Mouse (Mus musculus) hindbrain, embryonic 14.5 days (tissue): Measurements from ENCODE around the gene Rad21l. TPM values are rescaled to one million over a fixed set of nuclear protein-coding genes. Genes with fewer than 3 reads are reported as not detected.
A peak's percentile ranks its signal among the peaks of the same experiment; 100 is the strongest.

ENCODE experiments used
- ATAC-seq: fragments of 200-750 bp; cut with Nextera tagmentation; 2 replicates; pipeline ENCODE4 v1.8.0; 2017; ENCODE audit warnings: moderate number of reproducible peaks, mild to moderate bottlenecking, moderate TSS enrichment, moderate library complexity; ENCODE audit not compliant: low FRiP score
- DNase-seq: peaks from one replicate; pipeline ENCODE4 v3.0.0-alpha.2; 2015; ENCODE audit warnings: low spot score
- H3K27ac ChIP-seq: fragments of 300-500 bp; sonication (generic); 2 replicates; pipeline ENCODE4 v1.5.1; 2014; ENCODE audit warnings: mild to moderate bottlenecking, moderate library complexity
- H3K27me3 ChIP-seq: fragments of 300-500 bp; sonication (generic); 2 replicates; pipeline ENCODE4 v1.6.1; 2014; ENCODE audit warnings: mild to moderate bottlenecking, low read length, mixed read lengths; ENCODE audit not compliant: control insufficient read depth, insufficient read depth
- H3K36me3 ChIP-seq: fragments of 300-500 bp; sonication (generic); replicated peaks from 2 replicates; pipeline ENCODE4 v1.6.1; 2014; ENCODE audit not compliant: control insufficient read depth, insufficient read depth
- H3K4me1 ChIP-seq: fragments of 300-500 bp; sonication (generic); replicated peaks from 2 replicates; pipeline ENCODE4 v1.6.1; 2014; ENCODE audit warnings: antibody characterized with exemption, low read length, mixed read lengths; ENCODE audit not compliant: control insufficient read depth, insufficient read depth
- H3K4me2 ChIP-seq: fragments of 300-500 bp; sonication (generic); replicated peaks from 2 replicates; pipeline ENCODE4 v1.6.1; 2014; ENCODE audit warnings: mild to moderate bottlenecking, moderate library complexity
- H3K4me3 ChIP-seq: fragments of 300-500 bp; sonication (generic); replicated peaks from 2 replicates; pipeline ENCODE4 v1.5.1; 2014; ENCODE audit warnings: mild to moderate bottlenecking, low read length
- H3K9ac ChIP-seq: fragments of 300-500 bp; sonication (generic); 2 replicates; pipeline ENCODE4 v1.6.1; 2014
- H3K9me3 ChIP-seq: fragments of 300-500 bp; sonication (generic); 2 replicates; pipeline ENCODE4 v1.6.1; 2016; ENCODE audit warnings: low read length; ENCODE audit not compliant: control insufficient read depth
- WGBS: fragments of 180-500 bp; shearing (Covaris S2); extraction: QIAGEN DNeasy Blood & Tissue Kit; methylation state at CpG from one replicate; pipeline ENCODE4 v1.1.7; 2014; 5-methylcytosine and 5-hydroxymethylcytosine counted together
- polyA plus RNA-seq: library from polyadenylated mRNA; unstranded; fragments of >200 nt; fragmentation: Nextera tagmentation; extraction: Ambion mirVana; gene quantifications from 2 replicates; pipeline ENCODE4 v1.2.1, GENCODE M21; 2014

Rad21l gene
- polyA plus RNA-seq, 1 experiment from 2014 or later, result 0.35 TPM

DNA sequence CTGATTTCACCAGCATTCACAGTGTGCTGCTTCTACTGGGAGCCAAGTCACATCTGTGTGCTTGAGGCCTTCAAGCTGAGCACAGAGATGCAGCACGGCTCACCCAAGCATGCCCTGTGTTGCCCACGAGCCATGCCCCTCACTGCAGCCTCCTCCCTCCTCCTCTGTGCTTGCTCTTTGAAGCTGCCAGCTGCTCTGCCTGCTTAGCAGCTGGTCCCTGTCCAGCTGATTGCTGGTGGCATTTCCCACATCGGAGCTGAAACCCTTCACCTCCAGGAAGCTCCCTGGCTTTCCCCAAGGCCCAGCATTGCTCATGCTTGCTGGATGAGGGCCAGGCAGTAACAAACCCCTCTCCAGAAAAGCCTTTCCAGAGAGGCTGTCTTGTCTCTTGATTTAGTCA is 58.4 kb downstream of the Rad21l start:
- Histone ChIP-seq H3K27ac (peak overlapping the region; percentile 51; the same call in 1 of the 2 replicates), H3K36me3 (no peaks in the 10 kb centered on the region), H3K4me3 (no peak overlapping the region), H3K9me3 (no peaks in the 10 kb centered on the region), H3K9ac (no peak overlapping the region), H3K27me3 (no peaks in the 10 kb centered on the region), H3K4me2 (no peak overlapping the region), H3K4me1 (peaks cover 10% of the 10 kb centered on the region; the same call in 1 of the 2 replicates)
- ATAC-seq (0 out of 2 replicates have a peak, but pooled peaks have one; percentile 21), DNase-seq (peak; percentile 29)
- 13% methylated on average over 3 of the region's 3 CpGs for WGBS

- Histone ChIP-seq H3K27ac (no peak overlapping the region), H3K9ac (no peak overlapping the region), H3K4me3 (no peak overlapping the region), H3K36me3 (no peaks in the 10 kb centered on the region), H3K4me2 (no peak overlapping the region), H3K4me1 (peaks cover 24% of the 10 kb centered on the region), H3K27me3 (no peaks in the 10 kb centered on the region), H3K9me3 (no peaks in the 10 kb centered on the region)
- DNase-seq, result no peak
- WGBS, result 33% methylated on average over 1 of the region's 1 CpGs
- no peak for ATAC-seq
Observed at GRCm38 (mm10) chr2:151608435-151608834, 59.9 kb downstream of the Rad21l start.

- Histone ChIP-seq H3K27ac (peak overlapping the region; percentile 52; the same call in 1 of the 2 replicates), H3K27me3 (no peaks in the 10 kb centered on the region), H3K4me2 (no peak overlapping the region), H3K9me3 (no peaks in the 10 kb centered on the region), H3K4me1 (peaks cover 40% of the 10 kb centered on the region), H3K9ac (no peak overlapping the region), H3K4me3 (no peak overlapping the region), H3K36me3 (no peaks in the 10 kb centered on the region; the same call in 1 of the 2 replicates)
- 35% methylated on average over 11 of the region's 11 CpGs for WGBS
- ATAC-seq, result peak; percentile 65
- DNase-seq, result peak; percentile 55
Observed at GRCm38 (mm10) chr2:151605437-151605987, 62.8 kb downstream of the Rad21l start.

DNA sequence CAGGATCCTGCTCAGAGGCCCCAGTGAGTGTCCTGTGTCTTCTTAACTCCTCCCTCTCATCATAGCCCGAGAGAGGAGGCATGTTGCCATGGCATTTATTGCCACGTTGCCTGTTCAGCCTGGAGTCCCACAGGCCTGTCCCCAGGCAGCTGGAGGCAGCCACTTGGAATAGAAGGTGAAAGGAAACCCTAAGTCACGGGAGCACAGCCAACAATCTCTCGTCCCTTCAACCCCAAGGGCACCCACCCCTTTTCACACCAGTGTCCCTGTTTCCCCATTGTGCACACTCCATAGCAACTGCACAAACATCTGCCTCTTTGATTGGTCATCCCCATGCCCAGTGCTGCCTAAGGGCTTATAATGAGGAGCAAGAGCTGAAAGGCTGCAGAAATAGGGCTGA is 64.7 kb downstream of the Rad21l start:
- H3K4me1 ChIP-seq, result peaks cover 35% of the 10 kb centered on the region
- WGBS, result 7% methylated on average over 4 of the region's 4 CpGs

DNA sequence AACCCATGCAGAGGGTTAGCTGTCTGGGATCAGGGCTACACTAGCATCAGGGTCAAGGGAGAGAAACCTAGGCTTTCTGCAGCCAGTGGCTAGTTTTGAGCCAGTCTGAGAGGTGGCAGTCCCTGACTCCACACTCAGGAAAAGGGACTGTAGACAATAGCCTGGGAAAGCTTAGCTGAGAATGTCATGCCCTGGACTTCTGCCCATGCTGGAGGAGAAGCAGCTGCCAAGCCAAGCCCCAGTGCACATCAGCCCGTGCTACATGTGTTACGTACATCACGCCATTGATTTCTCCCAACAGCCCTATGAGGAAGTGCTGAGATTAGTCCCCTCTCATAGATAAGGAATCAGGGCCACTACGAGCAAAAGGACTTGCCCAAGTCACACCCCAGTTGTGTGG is 66.2 kb downstream of the Rad21l start:
- Histone ChIP-seq H3K9me3 (no peaks in the 10 kb centered on the region), H3K4me2 (no peak overlapping the region), H3K27me3 (no peaks in the 10 kb centered on the region), H3K4me1 (peaks cover 35% of the 10 kb centered on the region), H3K36me3 (peaks cover 11% of the 10 kb centered on the region), H3K27ac (no peak overlapping the region; the same call in 1 of the 2 replicates), H3K4me3 (no peak overlapping the region), H3K9ac (no peak overlapping the region)
- ATAC-seq (no peak), DNase-seq (no peak)
- WGBS, result 61% methylated on average over 4 of the region's 4 CpGs

More for the DNA sequence above, 64.7 kb downstream of the Rad21l start:
- H3K9ac ChIP-seq, result no peak overlapping the region
- DNase-seq (peak; percentile 67), ATAC-seq (peak; percentile 88)
- no peaks in the 10 kb centered on the region for H3K27me3 ChIP-seq
- H3K9me3 ChIP-seq, result no peaks in the 10 kb centered on the region
- H3K4me2 ChIP-seq, result no peak overlapping the region
- H3K4me3 ChIP-seq, result no peak overlapping the region
- peak overlapping the region; percentile 76 for H3K27ac ChIP-seq
- H3K36me3 ChIP-seq, result peaks cover 9% of the 10 kb centered on the region

DNA sequence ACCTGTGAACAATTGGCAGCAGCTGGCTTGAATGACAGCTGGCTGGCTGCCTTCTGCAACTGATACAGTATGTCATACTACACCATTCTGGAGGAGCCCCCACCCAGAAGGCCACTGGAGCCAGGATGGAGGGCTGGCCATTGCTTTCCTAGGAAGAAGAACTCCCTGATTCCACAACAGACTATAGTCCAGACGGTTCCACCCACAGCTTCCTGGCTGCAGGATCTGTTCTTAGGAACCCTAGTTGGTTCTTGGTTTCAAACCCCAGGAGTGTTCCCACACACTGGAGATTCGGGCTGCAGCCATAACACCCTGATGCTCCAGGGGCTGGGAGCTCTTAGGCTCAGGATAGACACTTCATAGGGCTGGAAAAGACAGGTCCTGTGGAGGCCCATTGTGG is 70.3 kb downstream of the Rad21l start:
- Histone ChIP-seq H3K4me1 (peaks cover 13% of the 10 kb centered on the region), H3K9me3 (no peaks in the 10 kb centered on the region), H3K36me3 (peaks cover 48% of the 10 kb centered on the region), H3K4me2 (no peak overlapping the region), H3K27me3 (no peaks in the 10 kb centered on the region), H3K9ac (no peak overlapping the region), H3K27ac (no peak overlapping the region), H3K4me3 (no peak overlapping the region)
- 82% methylated on average over 2 of the region's 2 CpGs for WGBS
- no peak for ATAC-seq
- no peak for DNase-seq

Other genes starting within 250 kb of the Rad21l start
- gene 4921509C19Rik, start 192.4 kb downstream of the Rad21l start, polyA plus RNA-seq, result not detected in 2 replicates
- gene Nsfl1c, start 174.4 kb downstream of the Rad21l start, polyA plus RNA-seq, result 255 and 261 TPM in 2 replicates
- gene Fkbp1a, start 126.0 kb downstream of the Rad21l start, polyA plus RNA-seq, result 643 and 689 TPM in 2 replicates
- 0.55 and 0.83 TPM in 2 replicates for gene Sdcbp2, start 95.9 kb downstream of the Rad21l start, polyA plus RNA-seq
- 24.6 and 25.4 TPM in 2 replicates for gene Snph, start 35.9 kb downstream of the Rad21l start, polyA plus RNA-seq
- 25.3 and 28.0 TPM in 2 replicates for gene Tmem74b, start 33.5 kb upstream of the Rad21l start, polyA plus RNA-seq
- gene Psmf1, start 75.7 kb upstream of the Rad21l start, polyA plus RNA-seq, result 60.1 and 60.8 TPM in 2 replicates
- 0.17 and 0.55 TPM in 2 replicates for gene Rspo4, start 174.4 kb upstream of the Rad21l start, polyA plus RNA-seq
- gene Angpt4, start 242.7 kb upstream of the Rad21l start, polyA plus RNA-seq, result 0.08 and 0.31 TPM in 2 replicates